In the genomic region with DNA sequence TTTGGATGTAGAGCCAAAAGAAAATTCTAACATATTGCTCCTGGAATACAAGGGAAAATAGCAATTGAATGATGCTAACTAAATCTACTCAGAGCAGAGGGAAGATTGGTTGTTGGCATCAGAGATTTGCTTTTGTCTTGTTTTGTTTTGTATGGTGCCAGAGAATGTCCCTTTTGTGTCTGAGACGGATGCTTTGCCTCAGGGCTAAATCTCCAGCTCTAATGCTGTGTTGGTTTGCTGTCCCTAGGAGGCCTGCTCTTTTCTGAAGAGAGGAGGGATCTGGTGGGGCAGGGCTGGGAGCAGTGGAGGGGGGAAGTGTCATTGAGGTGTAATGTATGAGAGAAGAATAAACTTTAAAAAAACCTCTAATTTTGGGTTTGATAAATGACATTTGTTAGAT, we compare ENCODE assay signal across 18 mouse cellular contexts. TPM values are rescaled to one million over a fixed set of nuclear protein-coding genes. Genes with fewer than 3 reads are reported as not detected.
DNase-seq lines count a peak whose midpoint lies in the region; ATAC-seq and TF ChIP-seq lines count a peak whose summit lies in the region.
"Had no signal": no experiment of that assay in that cellular context is flagged by ENCODE, and none has a peak within 500 bp of the region (broad histone marks: within the 10 kb centered on the region; RNA-seq: fewer than 3 reads in every experiment).

No protein-coding gene starts in this region.

- H3K9me3 ChIP-seq in forebrain, embryonic 12.5 days = no peaks in the 10 kb centered on the region
- no peaks in the 10 kb centered on the region; the same call in 1 of the 2 replicates for H3K9me3 ChIP-seq in hindbrain, embryonic 13.5 days
- H3K9me3 ChIP-seq in midbrain, embryonic 14.5 days (ENCODE audit: control insufficient read depth, low read length) = no peaks in the 10 kb centered on the region
- H3K9me3 ChIP-seq: intestine, embryonic 15.5 days; liver, embryonic 15.5 days had no signal

- intact Hi-C loops in left cerebral cortex, postnatal 36 days (cut with DNase I) = no loop called here

- no peak overlapping the region for H3K9ac ChIP-seq in forebrain, embryonic 12.5 days
- no peak overlapping the region for H3K9ac ChIP-seq in hindbrain, embryonic 13.5 days
- H3K9ac ChIP-seq in midbrain, embryonic 14.5 days (replicated peaks; ENCODE audit: low read length) = no peak overlapping the region
- H3K9ac ChIP-seq: intestine, embryonic 15.5 days; limb, embryonic 12.5 days; liver, embryonic 15.5 days had no signal

- peaks cover 26% of the 10 kb centered on the region for H3K4me1 ChIP-seq in forebrain, embryonic 12.5 days
- peaks cover 18% of the 10 kb centered on the region for H3K4me1 ChIP-seq in hindbrain, embryonic 13.5 days (replicated peaks)
- H3K4me1 ChIP-seq in midbrain, embryonic 14.5 days (ENCODE audit: control insufficient read depth, insufficient read depth, low read length) = peaks cover 19% of the 10 kb centered on the region
- H3K4me1 ChIP-seq: intestine, embryonic 15.5 days; limb, embryonic 12.5 days; liver, embryonic 15.5 days had no signal

- 10% methylated on average over 1 of the region's 1 CpGs for WGBS in forebrain, embryonic 12.5 days
- 7% methylated on average over 1 of the region's 1 CpGs for WGBS in hindbrain, embryonic 13.5 days
- 3% methylated on average over 1 of the region's 1 CpGs for WGBS in midbrain, embryonic 14.5 days

- peak; percentile 83 for DNase-seq in brain, embryonic 14.5 days (ENCODE audit: low read depth)
- DNase-seq in midbrain, embryonic 14.5 days = peak; percentile 76
- no peak for DNase-seq in cerebellum, adult 8-10 months
- no peak for DNase-seq in spleen, adult 18-20 months
- no peak for DNase-seq in adrenal gland, adult 8-10 months
- DNase-seq in left cerebral cortex, postnatal 36 days (ENCODE audit: low spot score in 2 of 2) = no peak
- DNase-seq: adrenal gland, postnatal 14 days; cerebellum, adult 9-10 months; gastrocnemius, postnatal 10 days; heart, postnatal 10 days; lung, postnatal 14 days; thymus, adult 2 months had no signal

- H3K4me2 ChIP-seq in forebrain, embryonic 12.5 days = peak overlapping the region; percentile 25
- H3K4me2 ChIP-seq in hindbrain, embryonic 13.5 days = peak overlapping the region; percentile 13
- H3K4me2 ChIP-seq in midbrain, embryonic 14.5 days (ENCODE audit: low read length) = peak overlapping the region; percentile 41
- H3K4me2 ChIP-seq: intestine, embryonic 15.5 days; limb, embryonic 12.5 days; liver, embryonic 15.5 days had no signal

- TF ChIP-seq CTCF in brain, embryonic 14.5 days (IDR thresholded peaks at IDR 0.05; ENCODE audit: borderline replicate concordance, extremely low read depth, insufficient read depth, insufficient read length) = no peak

- H3K27me3 ChIP-seq in forebrain, embryonic 12.5 days = peaks cover 6% of the 10 kb centered on the region; the same call in 1 of the 2 replicates
- H3K27me3 ChIP-seq in hindbrain, embryonic 13.5 days = no peaks in the 10 kb centered on the region
- no peaks in the 10 kb centered on the region for H3K27me3 ChIP-seq in midbrain, embryonic 14.5 days (ENCODE audit: control insufficient read depth, insufficient read depth, low read length)
- H3K27me3 ChIP-seq: intestine, embryonic 15.5 days; limb, embryonic 12.5 days; liver, embryonic 15.5 days had no signal

- no peak for TF ChIP-seq POLR2A in brain, embryonic 14.5 days (IDR thresholded peaks at IDR 0.05; ENCODE audit: borderline replicate concordance, extremely low read depth, insufficient read depth, insufficient read length, poor library complexity, severe bottlenecking)

- H3K27ac ChIP-seq in forebrain, embryonic 12.5 days = peak overlapping the region; percentile 33; the same call in 1 of the 2 replicates
- peak overlapping the region; percentile 56; the same call in 1 of the 2 replicates for H3K27ac ChIP-seq in hindbrain, embryonic 13.5 days
- peak overlapping the region; percentile 62; the same call in 1 of the 2 replicates for H3K27ac ChIP-seq in midbrain, embryonic 14.5 days (replicated peaks; ENCODE audit: low read depth, low read length)
- H3K27ac ChIP-seq: intestine, embryonic 15.5 days; limb, embryonic 12.5 days; liver, embryonic 15.5 days had no signal

- H3K4me3 ChIP-seq in forebrain, embryonic 12.5 days (replicated peaks) = no peak overlapping the region
- no peak overlapping the region for H3K4me3 ChIP-seq in hindbrain, embryonic 13.5 days
- H3K4me3 ChIP-seq in midbrain, embryonic 14.5 days (replicated peaks; ENCODE audit: low read depth, low read length) = no peak overlapping the region
- H3K4me3 ChIP-seq: intestine, embryonic 15.5 days; limb, embryonic 12.5 days; liver, embryonic 15.5 days had no signal

- H3K36me3 ChIP-seq in forebrain, embryonic 12.5 days (replicated peaks) = no peaks in the 10 kb centered on the region
- H3K36me3 ChIP-seq in hindbrain, embryonic 13.5 days = no peaks in the 10 kb centered on the region
- no peaks in the 10 kb centered on the region for H3K36me3 ChIP-seq in midbrain, embryonic 14.5 days (ENCODE audit: control insufficient read depth, insufficient read depth, low read length)
- H3K36me3 ChIP-seq: G1E; intestine, embryonic 15.5 days; limb, embryonic 12.5 days; liver, embryonic 15.5 days had no signal

- no peak; the same call in 1 of the 2 replicates for ATAC-seq in forebrain, embryonic 12.5 days (ENCODE audit: low FRiP score)
- ATAC-seq in hindbrain, embryonic 13.5 days (ENCODE audit: low FRiP score) = 0 out of 2 replicates have a peak, but pooled peaks have one; percentile 68
- peak; percentile 78; the same call in 1 of the 2 replicates for ATAC-seq in midbrain, embryonic 14.5 days (ENCODE audit: low FRiP score, low TSS enrichment)
- ATAC-seq: intestine, embryonic 15.5 days had no signal

RNA-seq across cellular contexts. Expression of gene Ptpn13, which starts 23.5 kb away (rescaled TPM):
- polyA plus RNA-seq in brain, embryonic 14.5 days (2012; rRNA removed) = 13.0 and 15.9 TPM in 2 replicates
- polyA plus RNA-seq in forebrain, embryonic 12.5 days (2016; fragmentation: Nextera tagmentation; extraction: Ambion mirVana) = 13.8 and 14.4 TPM in 2 replicates
- 6.4 and 7.5 TPM in 2 replicates for polyA plus RNA-seq in hindbrain, embryonic 13.5 days (2015; fragmentation: Nextera tagmentation; extraction: Ambion mirVana)
- polyA plus RNA-seq in midbrain, embryonic 14.5 days (2014; fragmentation: Nextera tagmentation; extraction: Ambion mirVana) = 5.4 and 8.7 TPM in 2 replicates
- total RNA-seq in adrenal gland, adult 8-10 months (2022) = 10 to 100 TPM; 25.3 to 65.4 (median 41.0) TPM
- total RNA-seq in left cerebral cortex, postnatal 36 days (2021) = 10 to 100 TPM in 1 of 2 experiments, 1 to 10 TPM in 1; 8.3 to 11.6 TPM
- polyA plus RNA-seq: G1E had no signal

Comparison
In these comparisons a context has a peak if more than half of its experiments do, and no peak if none do; other contexts are left out.
1. DNase-seq: peak in brain, embryonic 14.5 days (single experiment) and midbrain, embryonic 14.5 days (single experiment); none in cerebellum, adult 8-10 months (single experiment), spleen, adult 18-20 months (0 of 2), adrenal gland, adult 8-10 months (single experiment) and left cerebral cortex, postnatal 36 days (0 of 2).
2. Peak in every context shown above with its lines, with median percentiles within 50 percentile points of each other: H3K27ac ChIP-seq and H3K4me2 ChIP-seq.